Mouse (Mus musculus) midbrain, embryonic 15.5 days (tissue): ENCODE data around the gene Slc4a3. TPM values are rescaled to one million over a fixed set of nuclear protein-coding genes. Genes with fewer than 3 reads are reported as not detected.

Source experiments
- ATAC-seq: fragments of 200-750 bp; cut with Nextera tagmentation; replicated peaks from 2 replicates; pipeline ENCODE4 v1.8.0; 2017; ENCODE audit warnings: moderate TSS enrichment
- H3K27ac ChIP-seq: fragments of 300-500 bp; sonication (generic); 2 replicates; pipeline ENCODE4 v1.5.1; 2015; ENCODE audit warnings: mild to moderate bottlenecking, inconsistent platforms
- H3K27me3 ChIP-seq: fragments of 300-500 bp; sonication (generic); replicated peaks from 2 replicates; pipeline ENCODE4 v1.6.1; 2015; ENCODE audit warnings: inconsistent platforms
- H3K36me3 ChIP-seq: fragments of 300-500 bp; sonication (generic); replicated peaks from 2 replicates; pipeline ENCODE4 v1.6.1; 2015; ENCODE audit warnings: inconsistent platforms
- H3K4me1 ChIP-seq: fragments of 300-500 bp; sonication (generic); 2 replicates; pipeline ENCODE4 v1.6.1; 2015; ENCODE audit warnings: inconsistent platforms
- H3K4me2 ChIP-seq: fragments of 300-500 bp; sonication (generic); 2 replicates; pipeline ENCODE4 v1.6.1; 2015; ENCODE audit warnings: inconsistent platforms, mild to moderate bottlenecking, moderate library complexity
- H3K4me3 ChIP-seq: fragments of 300-500 bp; sonication (generic); 2 replicates; pipeline ENCODE4 v1.5.1; 2015; ENCODE audit warnings: mild to moderate bottlenecking, inconsistent platforms
- H3K9ac ChIP-seq: fragments of 300-500 bp; sonication (generic); 2 replicates; pipeline ENCODE4 v1.6.1; 2015; ENCODE audit warnings: mild to moderate bottlenecking, inconsistent platforms
- H3K9me3 ChIP-seq: fragments of 300-500 bp; sonication (generic); 2 replicates; pipeline ENCODE4 v1.6.1; 2016; ENCODE audit warnings: inconsistent platforms
- WGBS: fragments of 180-500 bp; shearing (Covaris S2); methylation state at CpG from one replicate; pipeline ENCODE4 v1.1.7; 2015; ENCODE audit warnings: mixed read lengths; 5-methylcytosine and 5-hydroxymethylcytosine counted together
- polyA plus RNA-seq: library from polyadenylated mRNA; unstranded; fragments of >200 nt; fragmentation: Nextera tagmentation; extraction: Ambion mirVana; gene quantifications from 2 replicates; pipeline ENCODE4 v1.2.1, GENCODE M21; 2015

Gene Slc4a3
- polyA plus RNA-seq, 1 experiment from 2014 or later: 79.6 TPM

- no peaks in the 10 kb centered on the region for H3K36me3 ChIP-seq
- 36% methylated on average over 9 of the region's 9 CpGs for WGBS
- no peak overlapping the region for H3K9ac ChIP-seq
- 0 out of 2 replicates have a peak overlapping the region, but pooled peaks have one; percentile 13 for H3K27ac ChIP-seq
- 0 out of 2 replicates have a peak, but pooled peaks have one; percentile 37 for ATAC-seq
- H3K27me3 ChIP-seq: peaks cover 7% of the 10 kb centered on the region
- peaks cover 5% of the 10 kb centered on the region; the same call in 1 of the 2 replicates for H3K4me1 ChIP-seq
- H3K4me3 ChIP-seq: no peak overlapping the region
- no peaks in the 10 kb centered on the region for H3K9me3 ChIP-seq
- no peak overlapping the region for H3K4me2 ChIP-seq
Observed at GRCm38 (mm10) chr1:75594836-75595235, 48.8 kb downstream of the Slc4a3 start.

DNA sequence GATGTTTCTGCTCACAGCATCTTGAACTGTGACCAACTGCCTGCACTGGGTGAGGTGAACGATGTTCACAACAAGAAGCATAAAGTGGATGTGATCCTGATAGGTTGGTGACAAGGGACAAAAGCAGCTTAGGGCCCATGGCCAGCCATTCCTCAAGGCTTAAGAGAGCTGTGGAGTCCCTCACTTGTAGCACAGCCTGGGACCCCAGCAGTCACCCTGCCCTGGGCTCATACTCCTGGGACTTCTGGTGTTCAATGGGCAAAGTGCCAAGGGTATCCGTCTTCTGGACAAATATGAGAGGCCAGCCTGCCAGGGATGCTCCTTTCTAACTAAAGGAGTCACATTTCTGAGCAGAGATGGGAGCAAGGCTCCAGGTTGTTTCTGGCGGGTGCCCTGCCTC, 49.9 kb downstream of the Slc4a3 start:
- no peak overlapping the region for H3K27ac ChIP-seq
- no peak overlapping the region for H3K4me3 ChIP-seq
- no peak overlapping the region for H3K4me2 ChIP-seq
- ATAC-seq: no peak
- H3K27me3 ChIP-seq: peaks cover 7% of the 10 kb centered on the region
- 68% methylated on average over 3 of the region's 3 CpGs for WGBS
- no peaks in the 10 kb centered on the region for H3K9me3 ChIP-seq
- peaks cover 5% of the 10 kb centered on the region; the same call in 1 of the 2 replicates for H3K4me1 ChIP-seq
- no peaks in the 10 kb centered on the region for H3K36me3 ChIP-seq
- H3K9ac ChIP-seq: no peak overlapping the region

GRCm38 (mm10) chr1:75596906-75597305, 50.8 kb downstream of the Slc4a3 start:
- Histone ChIP-seq H3K4me1 (peaks cover 9% of the 10 kb centered on the region; the same call in 1 of the 2 replicates), H3K4me2 (no peak overlapping the region), H3K27me3 (peaks cover 7% of the 10 kb centered on the region), H3K4me3 (no peak overlapping the region), H3K36me3 (no peaks in the 10 kb centered on the region), H3K9ac (no peak overlapping the region), H3K27ac (no peak overlapping the region), H3K9me3 (no peaks in the 10 kb centered on the region)
- ATAC-seq: no peak
- 100% methylated on average over 2 of the region's 2 CpGs for WGBS

- no peak overlapping the region for H3K9ac ChIP-seq
- no peak for ATAC-seq
Observed at GRCm38 (mm10) chr1:75597622-75598021, 51.6 kb downstream of the Slc4a3 start.

DNA sequence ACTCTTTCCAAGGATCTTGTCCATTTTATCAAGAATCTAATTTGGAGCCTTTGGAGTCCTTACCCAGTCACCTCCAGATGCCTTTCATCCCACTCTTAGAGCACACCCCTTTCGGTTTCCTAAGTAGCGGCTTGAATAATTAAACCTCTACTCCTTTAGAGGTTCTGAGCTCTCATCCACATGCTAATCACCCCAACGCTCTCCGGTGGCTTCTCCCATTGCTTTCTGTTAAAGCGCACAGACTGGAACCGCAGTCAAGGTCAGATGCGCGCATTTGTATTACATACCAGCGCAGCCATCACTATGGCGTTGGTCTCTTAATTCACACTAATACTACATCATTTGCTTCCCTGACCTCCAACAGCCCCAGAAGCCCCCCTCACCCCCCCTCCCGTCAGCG, 55.7 kb downstream of the Slc4a3 start:
- Histone ChIP-seq H3K4me1 (peaks cover 6% of the 10 kb centered on the region; the same call in 1 of the 2 replicates), H3K9me3 (no peaks in the 10 kb centered on the region), H3K27me3 (peaks cover 7% of the 10 kb centered on the region), H3K9ac (no peak overlapping the region), H3K27ac (no peak overlapping the region), H3K4me3 (no peak overlapping the region), H3K4me2 (no peak overlapping the region), H3K36me3 (no peaks in the 10 kb centered on the region)
- ATAC-seq: no peak; the same call in 1 of the 2 replicates
- WGBS: 7% methylated on average over 11 of the region's 12 CpGs

More at GRCm38 (mm10) chr1:75597622-75598021, 51.6 kb downstream of the Slc4a3 start:
- Histone ChIP-seq H3K27me3 (peaks cover 7% of the 10 kb centered on the region), H3K9me3 (no peaks in the 10 kb centered on the region), H3K4me3 (no peak overlapping the region), H3K27ac (no peak overlapping the region), H3K36me3 (no peaks in the 10 kb centered on the region), H3K4me1 (peaks cover 12% of the 10 kb centered on the region; the same call in 1 of the 2 replicates), H3K4me2 (no peak overlapping the region)

- peaks cover 6% of the 10 kb centered on the region; the same call in 1 of the 2 replicates for H3K4me1 ChIP-seq
- peaks cover 4% of the 10 kb centered on the region for H3K27me3 ChIP-seq
- 85% methylated on average over 7 of the region's 7 CpGs for WGBS
- ATAC-seq: no peak; the same call in 1 of the 2 replicates
- no peak overlapping the region for H3K27ac ChIP-seq
- no peak overlapping the region for H3K4me2 ChIP-seq
- no peaks in the 10 kb centered on the region for H3K9me3 ChIP-seq
- H3K36me3 ChIP-seq: no peaks in the 10 kb centered on the region
- H3K9ac ChIP-seq: no peak overlapping the region
- no peak overlapping the region for H3K4me3 ChIP-seq
Observed at GRCm38 (mm10) chr1:75603584-75603983, 57.5 kb downstream of the Slc4a3 start.

DNA sequence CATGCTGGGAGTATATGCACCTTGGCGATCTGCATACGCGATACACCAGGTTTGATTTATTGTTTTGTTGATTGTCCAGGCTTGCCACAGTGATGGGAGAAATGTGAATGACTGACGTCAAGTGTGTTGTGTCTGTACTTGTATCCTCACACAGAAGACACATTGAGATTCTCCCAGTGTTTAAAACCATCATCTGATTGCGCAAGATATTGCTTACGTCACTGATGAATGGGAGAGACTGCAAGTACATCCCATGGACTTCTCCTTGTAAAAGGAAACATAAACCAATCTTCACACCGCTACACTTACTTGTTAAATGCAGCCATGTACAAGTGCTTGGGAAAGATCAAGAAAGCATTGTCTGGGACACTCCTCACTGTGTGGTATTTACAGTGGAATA, 62.2 kb downstream of the Slc4a3 start:
- Histone ChIP-seq H3K4me2 (no peak overlapping the region), H3K9me3 (no peaks in the 10 kb centered on the region), H3K27me3 (no peaks in the 10 kb centered on the region), H3K4me1 (peaks cover 14% of the 10 kb centered on the region; the same call in 1 of the 2 replicates), H3K36me3 (no peaks in the 10 kb centered on the region), H3K9ac (no peak overlapping the region), H3K27ac (no peak overlapping the region), H3K4me3 (no peak overlapping the region)
- 92% methylated on average over 7 of the region's 7 CpGs for WGBS
- ATAC-seq: no peak

- 58% methylated on average over 11 of the region's 11 CpGs for WGBS
- H3K27me3 ChIP-seq: no peaks in the 10 kb centered on the region
- H3K4me3 ChIP-seq: no peak overlapping the region
- ATAC-seq: no peak
- H3K36me3 ChIP-seq: no peaks in the 10 kb centered on the region
- no peak overlapping the region for H3K4me2 ChIP-seq
- H3K27ac ChIP-seq: no peak overlapping the region
- no peak overlapping the region for H3K9ac ChIP-seq
- H3K4me1 ChIP-seq: peaks cover 14% of the 10 kb centered on the region; the same call in 1 of the 2 replicates
- no peaks in the 10 kb centered on the region for H3K9me3 ChIP-seq
Observed at GRCm38 (mm10) chr1:75608625-75609263, 62.7 kb downstream of the Slc4a3 start.

GRCm38 (mm10) chr1:75609264-75609662, 63.2 kb downstream of the Slc4a3 start:
- WGBS: 69% methylated on average over 9 of the region's 9 CpGs
- Histone ChIP-seq H3K27me3 (no peaks in the 10 kb centered on the region), H3K36me3 (no peaks in the 10 kb centered on the region), H3K9me3 (no peaks in the 10 kb centered on the region), H3K4me1 (peaks cover 14% of the 10 kb centered on the region; the same call in 1 of the 2 replicates), H3K9ac (no peak overlapping the region), H3K4me3 (no peak overlapping the region), H3K4me2 (no peak overlapping the region), H3K27ac (no peak overlapping the region)
- ATAC-seq: no peak

DNA sequence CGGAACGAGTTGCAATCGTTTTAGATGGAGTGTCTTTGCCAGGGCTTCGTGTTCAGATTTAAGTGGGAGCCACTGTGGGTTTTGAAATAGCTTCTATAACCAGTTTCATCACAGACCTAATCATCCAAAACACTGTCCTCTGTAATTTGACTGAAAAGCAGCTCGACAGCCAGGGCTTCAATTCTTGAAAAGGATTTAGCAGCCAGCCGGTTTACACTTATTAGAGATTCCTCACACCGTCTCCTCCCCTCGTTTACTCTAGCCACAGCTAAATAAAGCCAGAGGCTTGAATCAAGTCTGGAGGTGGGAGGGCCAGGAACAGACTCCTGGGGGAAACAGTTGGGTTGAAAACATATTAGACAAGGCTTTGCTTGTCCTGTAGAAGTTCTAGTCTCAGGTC, 64.5 kb downstream of the Slc4a3 start:
- Histone ChIP-seq H3K4me2 (no peak overlapping the region), H3K9ac (no peak overlapping the region), H3K27me3 (no peaks in the 10 kb centered on the region), H3K27ac (no peak overlapping the region), H3K36me3 (no peaks in the 10 kb centered on the region), H3K4me1 (peaks cover 14% of the 10 kb centered on the region; the same call in 1 of the 2 replicates), H3K9me3 (no peaks in the 10 kb centered on the region), H3K4me3 (no peak overlapping the region)
- 29% methylated on average over 8 of the region's 8 CpGs for WGBS
- ATAC-seq: no peak

Other genes starting within 250 kb of the Slc4a3 start
- gene Dnpep, start 228.3 kb upstream of the Slc4a3 start, polyA plus RNA-seq: 152 and 162 TPM in 2 replicates
- 1.5 and 2.0 TPM in 2 replicates for gene Des, start 185.9 kb upstream of the Slc4a3 start, polyA plus RNA-seq
- gene Speg, start 171.0 kb upstream of the Slc4a3 start, polyA plus RNA-seq: 20.8 and 21.3 TPM in 2 replicates
- gene Gmppa, start 110.3 kb upstream of the Slc4a3 start, polyA plus RNA-seq: 86.1 and 98.7 TPM in 2 replicates
- gene Asic4, start 95.8 kb upstream of the Slc4a3 start, polyA plus RNA-seq: 64.4 and 73.2 TPM in 2 replicates
- gene Chpf, start 67.0 kb upstream of the Slc4a3 start, polyA plus RNA-seq: 42.3 and 45.8 TPM in 2 replicates
- gene Tmem198, start 66.7 kb upstream of the Slc4a3 start, polyA plus RNA-seq: 59.2 and 60.0 TPM in 2 replicates
- gene Obsl1, start 39.8 kb upstream of the Slc4a3 start, polyA plus RNA-seq: 29.3 and 31.9 TPM in 2 replicates
- 24.3 and 24.5 TPM in 2 replicates for gene Inha, start 39.2 kb upstream of the Slc4a3 start, polyA plus RNA-seq
- 25.7 and 27.7 TPM in 2 replicates for gene Stk11ip, start 24.7 kb upstream of the Slc4a3 start, polyA plus RNA-seq